Mouse (Mus musculus) liver, embryonic 14.5 days (tissue): ENCODE data around the gene Pbx1.

ENCODE experiments used
- CTCF ChIP-seq: IDR thresholded peaks from 2 replicates; pipeline ENCODE4 v1.5.1; 2016; ENCODE audit warnings: antibody characterized with exemption, low read depth, control low read depth
- EP300 ChIP-seq: IDR thresholded peaks from 2 replicates; pipeline ENCODE4 v1.6.1; 2016; ENCODE audit warnings: antibody characterized with exemption, low read depth

DNA sequence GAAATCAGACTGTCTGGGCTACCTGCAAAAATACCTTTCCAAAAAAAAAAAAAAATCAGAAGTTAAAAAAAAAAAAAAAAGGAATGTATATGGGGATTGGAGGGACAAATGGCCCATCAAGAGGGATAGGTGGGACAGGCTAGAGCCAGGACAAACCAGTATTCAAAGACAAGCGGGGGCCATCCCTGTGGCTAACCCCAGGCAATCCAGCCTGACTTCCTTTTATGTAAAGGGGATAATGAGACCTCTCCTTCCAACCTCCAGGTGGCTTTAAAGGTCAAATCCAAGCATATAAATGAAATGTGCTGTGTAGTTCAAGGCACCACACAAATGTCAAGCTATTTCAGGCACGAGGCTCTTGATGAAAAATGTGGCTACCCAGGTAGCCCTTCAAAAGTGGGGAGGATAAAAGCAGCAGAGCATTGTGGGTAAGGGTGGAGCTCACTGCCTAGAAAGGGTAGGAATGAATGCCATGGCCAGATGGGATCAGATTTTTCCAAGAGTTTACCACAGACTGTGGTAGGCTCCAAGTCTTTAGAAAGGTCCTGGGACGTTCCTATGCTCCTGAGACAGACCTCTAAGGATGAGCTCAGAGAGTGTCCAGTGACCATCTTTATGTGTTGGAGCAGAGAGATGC, 36.4 kb downstream of the Pbx1 start:
- TF ChIP-seq CTCF (no peak), EP300 (no peak)
